Mouse (Mus musculus): ENCODE results near the gene Serpina3j.
"Not testable (repeated sequence)": the region's sequence is repeated elsewhere in the genome, so short reads cannot be mapped to it uniquely, and the experiment has no call there.

Serpina3j gene

DNA sequence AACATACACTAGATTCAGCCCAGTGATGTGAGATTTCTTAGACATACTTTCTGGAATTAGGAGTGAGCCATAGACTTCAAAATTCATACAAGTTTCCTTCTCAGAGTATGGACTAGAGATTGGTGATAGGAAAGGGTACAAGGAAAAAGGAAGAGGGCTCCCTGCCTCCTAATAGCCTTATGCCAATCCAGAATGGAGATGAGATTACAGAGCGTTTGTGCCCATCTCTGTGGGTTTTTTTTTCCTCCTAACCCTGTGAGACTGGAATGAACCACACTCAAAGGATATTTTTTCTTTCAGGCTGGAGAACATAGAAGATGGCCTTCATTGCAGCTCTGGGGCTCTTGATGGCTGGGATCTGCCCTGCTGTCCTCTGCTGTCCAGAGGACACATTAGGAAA lies at the start of gene Serpina3j:
TSS of gene Serpina3j (plus strand) at position 301 of the 400 bp plus-strand sequence.
- no peak for DNase-seq (ENCODE audit: low read depth in 1 of 2, low spot score in 2 of 2)

DNA sequence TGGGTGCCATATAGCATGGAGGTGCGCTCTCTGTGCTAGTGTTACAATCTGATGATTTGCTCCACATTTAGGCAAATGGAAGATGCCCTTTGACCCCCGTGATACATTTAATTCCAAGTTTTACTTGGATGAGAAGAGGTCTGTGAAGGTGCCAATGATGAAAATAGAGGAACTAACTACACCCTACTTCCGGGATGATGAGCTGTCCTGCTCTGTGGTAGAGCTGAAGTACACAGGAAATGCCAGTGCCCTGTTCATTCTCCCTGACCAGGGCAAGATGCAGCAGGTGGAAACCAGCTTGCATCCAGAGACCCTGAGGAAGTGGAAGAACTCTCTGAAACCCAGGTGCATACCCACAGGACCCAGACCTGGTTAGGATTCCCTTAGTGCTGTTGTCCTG lies 48.0 kb upstream of the Serpina3j start:
- DNase-seq (ENCODE audit: low read depth in 1 of 2, low spot score in 2 of 2): no peak

DNA sequence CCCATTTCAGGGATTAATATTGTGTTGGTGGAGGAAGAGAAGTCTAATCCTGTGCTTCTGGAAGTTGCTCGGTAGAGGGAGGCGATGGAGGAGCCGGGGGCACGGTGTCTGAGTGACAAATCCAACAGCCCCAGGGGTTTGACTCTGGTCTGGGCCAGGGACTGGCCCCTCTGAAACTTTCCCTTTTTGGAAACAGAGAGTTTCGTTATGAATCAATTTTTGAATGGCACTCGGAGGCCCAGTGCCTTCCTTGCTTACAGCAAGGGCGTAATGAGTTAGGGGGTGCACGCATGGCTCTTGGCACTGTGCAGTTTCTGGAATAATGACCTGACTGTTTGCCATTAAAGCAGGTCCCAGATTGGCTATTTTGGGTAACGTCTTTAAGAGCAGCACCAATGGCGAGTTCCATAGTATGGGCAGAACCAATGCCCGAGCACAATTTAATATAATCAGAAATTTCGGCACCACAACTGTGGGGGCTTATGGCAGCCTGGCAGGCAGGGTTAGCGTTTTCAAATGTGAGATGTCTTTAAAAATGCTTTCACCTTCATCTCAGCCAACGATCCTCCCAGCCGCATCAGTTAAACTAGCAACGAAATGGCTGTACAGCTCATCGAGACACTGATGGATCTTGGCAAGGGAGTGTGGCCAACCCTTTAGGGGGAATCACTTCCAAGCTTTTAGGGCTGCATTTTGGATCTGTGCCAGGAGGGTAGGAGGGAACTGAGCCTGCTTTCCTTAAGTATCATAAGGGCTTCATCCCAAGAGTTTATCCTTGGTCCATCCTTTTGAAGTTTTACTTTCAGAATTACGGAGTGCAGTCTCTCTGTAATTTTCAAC lies 35.9 kb upstream of the Serpina3j start:
- no peak for DNase-seq (ENCODE audit: low read depth in 1 of 2, low spot score in 2 of 2)

DNA sequence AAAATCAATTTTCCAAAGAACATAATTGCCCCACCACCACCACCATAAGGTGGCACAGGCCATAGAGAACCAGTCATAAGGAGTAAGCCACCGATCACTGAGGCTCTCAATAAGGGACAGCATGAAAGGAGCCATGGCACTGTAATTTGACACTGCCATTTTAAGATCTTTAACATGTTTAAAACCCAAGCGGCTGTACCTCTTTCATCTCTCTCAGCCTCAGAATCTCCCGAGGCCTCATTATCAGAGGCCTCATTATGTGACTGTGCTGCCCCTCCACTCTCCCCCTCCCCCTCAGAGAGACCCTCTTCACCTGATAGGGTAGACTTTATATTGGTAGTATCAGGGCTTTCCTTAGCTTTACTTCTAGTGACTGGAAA lies 35.3 kb upstream of the Serpina3j start:
- no peak for DNase-seq (ENCODE audit: low read depth in 1 of 2, low spot score in 2 of 2)

DNA sequence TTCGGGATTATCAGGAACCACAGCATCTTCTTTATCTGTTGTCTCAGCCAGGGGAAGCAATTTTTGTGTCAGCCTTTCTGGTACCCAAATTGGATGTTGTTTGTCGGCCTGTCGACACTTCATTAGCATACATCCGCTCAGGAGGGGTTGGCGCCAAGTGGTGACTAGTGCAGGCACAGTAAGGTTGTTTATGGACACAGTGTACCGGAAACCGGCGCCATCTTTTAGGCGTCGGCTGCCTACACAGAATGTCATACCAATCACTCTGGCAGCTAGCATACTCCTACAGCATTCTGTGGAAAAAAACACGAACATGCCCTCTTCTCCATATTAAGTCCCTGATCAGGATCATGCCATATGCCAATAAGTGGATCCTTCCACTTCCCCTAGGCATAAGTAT lies 31.0 kb upstream of the Serpina3j start:
- no peak for DNase-seq (ENCODE audit: low read depth in 1 of 2, low spot score in 2 of 2)

DNA sequence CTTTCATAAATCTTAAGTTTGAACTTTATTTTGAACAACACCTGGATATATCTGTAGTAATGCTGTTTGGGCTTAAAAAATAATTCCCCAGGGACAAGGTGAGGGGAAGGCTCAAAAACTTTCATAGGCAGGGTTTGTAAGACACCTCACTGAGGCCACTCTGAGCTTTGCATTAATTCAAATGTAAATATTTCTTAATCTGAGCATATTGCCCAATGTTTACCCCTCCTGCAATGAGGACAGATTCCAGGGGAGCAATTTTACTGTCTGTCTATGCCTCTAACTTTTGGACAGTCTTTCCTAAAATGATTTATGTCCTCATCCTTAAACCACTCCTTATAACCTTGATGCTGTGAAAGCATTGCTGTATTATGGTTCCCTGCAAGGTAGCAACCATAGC lies 26.0 kb upstream of the Serpina3j start:
- no peak for DNase-seq (ENCODE audit: low read depth in 1 of 2, low spot score in 2 of 2)

DNA sequence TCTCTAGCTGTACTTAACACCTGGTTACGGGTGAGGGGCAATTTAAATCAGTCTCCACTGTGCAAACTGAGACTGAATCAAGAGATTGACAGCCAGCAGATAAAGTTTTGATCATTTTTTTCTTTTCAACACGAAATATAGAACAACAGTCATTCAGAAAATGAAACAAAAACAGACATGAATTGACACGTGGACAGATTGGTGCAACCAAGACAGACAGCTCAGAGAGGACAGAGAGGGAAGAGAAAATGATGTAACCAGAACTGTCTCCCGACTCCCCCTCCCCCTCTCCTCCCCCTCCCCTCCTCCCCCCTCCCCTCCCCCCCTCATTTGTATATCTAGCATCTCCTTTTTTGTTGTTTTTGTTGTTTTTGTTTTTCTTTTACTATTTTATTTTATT lies 24.5 kb upstream of the Serpina3j start:
- no peak for DNase-seq (ENCODE audit: low read depth in 1 of 2, low spot score in 2 of 2)

DNA sequence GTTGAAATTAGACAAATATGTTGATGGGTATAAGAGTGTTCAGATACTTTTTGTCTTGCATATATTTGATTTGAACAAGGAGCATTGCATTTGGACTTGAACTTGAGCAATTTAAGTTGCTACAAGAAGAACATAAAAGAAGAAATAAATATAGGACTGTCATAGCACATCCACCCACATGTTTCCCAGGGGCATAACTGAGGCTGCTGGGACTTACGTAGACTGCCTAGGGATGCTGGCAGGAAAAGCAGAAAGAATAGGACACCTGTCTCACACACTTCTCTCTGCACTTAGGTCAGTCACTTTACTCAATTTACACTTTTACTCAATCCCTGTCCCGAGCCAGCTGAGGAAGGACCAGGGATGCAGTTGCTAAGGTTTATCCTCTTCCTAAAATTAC lies 20.4 kb upstream of the Serpina3j start:
- DNase-seq (ENCODE audit: low read depth in 1 of 2, low spot score in 2 of 2): no peak

DNA sequence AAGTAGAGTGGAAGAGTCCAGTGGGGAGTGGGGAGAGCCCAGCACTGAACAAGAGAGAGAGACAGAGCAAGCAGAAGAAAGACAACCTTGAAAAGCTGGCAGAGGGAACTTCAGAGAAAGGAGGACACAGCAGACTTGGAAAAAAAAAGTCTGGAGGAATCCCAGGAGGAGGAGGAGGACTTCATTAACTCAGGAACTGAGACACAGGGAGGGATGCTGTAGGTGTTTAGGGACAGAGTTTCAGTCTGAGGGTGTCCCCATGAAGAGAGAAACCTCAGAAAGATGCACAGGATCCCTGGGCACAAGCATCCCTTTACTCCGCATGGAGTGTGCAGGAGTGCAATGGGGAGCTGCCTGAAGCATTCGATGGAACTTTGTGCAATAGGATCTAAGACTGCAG lies 16.3 kb upstream of the Serpina3j start:
- DNase-seq (ENCODE audit: low read depth in 1 of 2, low spot score in 2 of 2): no peak

DNA sequence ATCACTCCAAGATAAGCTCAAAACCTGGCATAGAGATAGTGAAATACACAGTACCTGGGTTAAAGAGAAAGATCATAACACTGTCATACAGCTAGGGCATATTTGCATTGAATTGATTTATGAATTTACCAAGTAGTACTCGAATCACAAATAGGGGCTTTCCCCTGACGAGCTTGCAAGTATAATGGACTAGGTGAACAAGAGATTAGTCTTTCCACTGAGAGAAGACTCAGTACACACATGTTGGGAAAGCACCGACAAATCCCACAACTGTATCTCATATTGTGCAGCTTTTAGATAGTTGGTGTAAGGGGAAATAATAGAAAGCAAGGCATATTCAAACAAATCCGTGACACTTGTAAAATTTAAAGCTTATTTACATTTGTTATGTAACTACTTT lies 8.4 kb upstream of the Serpina3j start:
- no peak for DNase-seq (ENCODE audit: low read depth in 1 of 2, low spot score in 2 of 2)

DNA sequence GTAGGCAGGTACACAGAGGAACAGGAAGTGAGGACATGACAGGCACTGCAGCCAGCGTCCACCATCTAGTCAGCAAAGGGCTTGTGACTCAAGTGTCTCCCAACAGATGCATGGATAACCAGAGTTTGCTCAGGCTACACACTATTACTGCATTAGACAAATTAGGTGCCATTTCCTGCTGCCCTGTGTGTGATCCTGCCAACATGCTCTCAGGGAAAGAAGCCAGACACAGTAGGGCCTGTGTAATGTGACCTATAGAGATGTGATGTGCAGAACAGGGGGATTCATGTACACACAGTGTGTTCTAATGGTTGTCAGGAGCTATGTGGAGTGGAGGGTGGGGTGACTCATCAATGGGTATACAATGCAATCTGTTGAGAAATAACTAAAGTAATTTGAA lies 8.1 kb downstream of the Serpina3j start:
- DNase-seq (ENCODE audit: low read depth in 1 of 2, low spot score in 2 of 2): no peak

DNA sequence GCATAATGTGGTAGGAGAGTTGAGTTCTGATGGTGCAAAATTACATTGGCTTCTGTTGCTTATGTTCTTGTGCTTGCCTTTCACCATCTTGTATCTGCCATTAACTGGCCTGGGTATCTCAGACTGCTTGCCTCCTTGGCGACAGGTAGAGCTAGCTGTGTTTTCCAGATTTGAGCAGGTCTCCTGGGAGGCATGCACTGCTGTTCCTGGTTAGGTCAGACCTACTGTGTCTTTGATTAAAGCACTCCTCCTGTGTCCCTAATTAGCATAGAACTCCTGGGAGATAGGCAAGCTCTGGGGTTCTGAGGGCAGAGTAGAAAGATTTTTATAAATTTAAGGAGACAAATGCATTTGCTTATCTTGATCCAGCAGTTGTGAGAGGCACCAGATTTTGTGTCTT lies 17.3 kb downstream of the Serpina3j start:
- DNase-seq (ENCODE audit: low read depth in 1 of 2, low spot score in 2 of 2): no peak

DNA sequence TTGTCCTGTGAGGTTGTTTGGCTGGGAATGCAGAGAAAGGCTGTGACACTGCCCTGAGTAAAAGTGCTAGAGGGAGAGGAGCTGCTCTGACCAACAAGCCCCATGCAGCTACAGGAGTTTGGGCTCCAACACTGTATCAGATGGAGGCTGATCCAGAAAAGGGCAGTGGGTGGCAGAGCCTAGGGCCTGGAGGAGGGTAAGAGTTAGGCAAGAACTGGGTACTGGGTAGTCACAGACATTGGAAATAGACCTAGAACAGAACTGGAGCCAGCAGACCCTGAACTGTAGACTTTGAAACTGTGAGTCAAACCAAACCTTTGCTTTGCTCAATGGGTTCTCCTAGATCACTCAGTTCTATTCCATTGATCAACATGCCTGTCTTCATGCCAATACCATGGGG lies 22.5 kb downstream of the Serpina3j start:
- DNase-seq (ENCODE audit: low read depth in 1 of 2, low spot score in 2 of 2): not testable (repeated sequence)

DNA sequence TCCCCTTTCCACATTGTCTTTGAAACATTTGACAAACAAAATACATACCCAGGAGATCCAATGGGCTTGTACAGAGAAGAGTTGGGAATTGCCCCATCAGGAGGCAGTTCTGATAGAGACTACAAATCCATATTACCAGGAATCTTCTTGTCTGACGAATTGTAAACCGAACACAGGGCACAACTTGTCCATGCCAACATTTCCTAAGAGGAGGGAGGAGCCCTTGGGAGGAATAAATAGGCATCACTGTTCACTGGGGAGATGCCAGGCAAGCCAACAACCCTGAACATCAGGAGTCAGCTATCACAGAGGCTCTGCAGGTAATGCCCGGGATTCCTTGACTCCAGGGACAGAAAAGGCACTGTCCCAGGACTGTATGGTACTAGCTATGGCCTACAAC lies 23.9 kb downstream of the Serpina3j start, which contains the start of the genes Serpina3k and Serpina3m:
TSS of gene Serpina3k (plus strand) at position 261 of the 400 bp plus-strand sequence.
TSS of gene Serpina3m (plus strand) at position 261 of the 400 bp plus-strand sequence.
- not testable (repeated sequence) for DNase-seq (ENCODE audit: low read depth in 1 of 2, low spot score in 2 of 2)

DNA sequence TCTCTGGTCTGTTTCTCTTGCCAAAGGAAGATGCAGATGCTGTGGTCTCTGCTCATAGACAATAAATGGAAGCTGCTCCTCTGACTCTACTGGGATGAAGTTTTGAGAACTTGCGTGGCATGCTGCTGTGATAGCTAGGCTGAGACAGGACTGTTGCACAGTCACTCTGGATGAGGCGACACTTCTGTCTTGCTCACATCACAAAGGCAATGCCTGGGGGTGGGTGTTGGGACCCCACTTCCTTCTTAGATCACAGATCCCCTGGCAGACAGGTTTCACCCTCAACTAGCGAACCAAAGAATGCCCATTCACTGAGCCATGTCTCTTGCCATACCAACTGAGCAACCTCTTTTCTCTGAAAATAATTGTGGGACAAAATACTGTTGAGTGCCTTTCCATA lies 24.4 kb downstream of the Serpina3j start:
- no peak for DNase-seq (ENCODE audit: low read depth in 1 of 2, low spot score in 2 of 2)

DNA sequence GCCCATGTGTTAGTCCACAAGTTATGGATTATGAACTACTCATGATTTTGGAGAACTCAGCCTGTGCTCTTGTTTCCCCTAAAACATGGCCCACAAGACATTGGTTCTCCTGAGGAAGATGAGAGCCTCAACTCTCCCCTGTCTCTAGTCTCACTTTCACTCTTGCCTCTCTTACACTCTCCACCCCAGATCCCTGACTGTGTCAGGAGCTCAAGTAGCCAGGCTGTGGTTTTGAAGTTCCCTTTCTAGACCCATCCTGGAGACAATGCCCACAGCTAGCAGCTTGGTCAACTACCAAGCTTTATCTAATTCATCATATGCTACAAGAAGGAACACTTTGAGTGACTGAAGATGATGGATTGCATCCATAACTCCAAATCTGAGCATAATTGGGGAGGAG lies 28.1 kb downstream of the Serpina3j start:
- not testable (repeated sequence) for DNase-seq (ENCODE audit: low read depth in 1 of 2, low spot score in 2 of 2)

DNA sequence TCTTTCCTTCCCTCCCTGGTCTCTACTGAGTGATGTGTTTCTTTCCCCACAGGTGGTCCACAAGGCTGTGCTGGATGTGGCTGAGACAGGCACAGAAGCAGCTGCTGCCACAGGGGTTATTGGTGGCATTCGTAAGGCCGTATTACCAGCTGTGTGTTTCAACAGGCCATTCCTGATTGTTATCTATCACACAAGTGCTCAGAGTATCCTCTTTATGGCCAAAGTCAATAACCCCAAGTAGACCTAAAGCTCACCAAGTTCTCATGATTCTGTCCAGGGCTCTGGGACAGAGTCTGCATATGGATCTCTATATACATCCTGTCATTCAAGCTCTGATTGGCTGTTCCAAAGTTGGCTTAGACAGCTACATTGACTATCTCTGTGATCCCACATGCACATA lies 30.8 kb downstream of the Serpina3j start:
- DNase-seq (ENCODE audit: low read depth in 1 of 2, low spot score in 2 of 2): no peak

DNA sequence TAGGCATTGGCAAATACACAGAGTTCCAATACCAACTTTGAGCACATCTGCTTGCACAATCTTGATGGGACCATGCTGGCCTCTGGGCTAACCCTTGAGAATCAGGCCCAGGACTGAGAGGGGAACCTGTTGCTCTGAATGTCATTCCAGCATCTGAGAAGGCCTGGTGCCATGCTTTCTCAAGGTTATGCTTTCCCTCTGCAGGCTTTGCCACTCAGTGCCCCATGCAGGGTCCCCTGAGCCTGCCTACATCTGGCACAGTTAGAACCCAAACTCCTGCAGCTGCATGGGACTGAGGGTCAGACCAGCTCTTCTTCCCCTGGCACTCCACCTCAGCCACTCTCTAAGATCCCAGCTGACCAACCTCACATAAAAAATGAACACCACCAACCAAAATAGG lies 31.4 kb downstream of the Serpina3j start:
- DNase-seq (ENCODE audit: low read depth in 1 of 2, low spot score in 2 of 2): no peak

DNA sequence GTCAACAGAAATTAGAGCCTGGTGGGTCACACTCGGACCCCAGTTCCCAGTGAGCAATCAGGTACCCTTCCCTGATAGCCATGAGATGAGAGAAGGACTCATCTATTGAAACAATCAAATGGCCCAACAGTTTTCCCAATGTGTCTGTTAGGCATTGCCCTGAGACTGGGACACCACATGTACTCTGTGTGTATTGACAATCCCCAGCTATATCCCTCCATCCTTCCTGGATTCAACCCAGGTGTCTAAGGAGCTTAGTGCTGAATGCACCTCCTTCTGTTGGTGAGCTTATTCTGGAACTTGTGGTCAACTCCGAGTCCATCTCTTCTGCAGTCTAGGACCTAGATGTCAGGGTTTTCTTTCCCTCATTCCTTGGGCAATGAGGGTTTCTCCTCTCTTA lies 32.7 kb downstream of the Serpina3j start:
- no peak for DNase-seq (ENCODE audit: low read depth in 1 of 2, low spot score in 2 of 2)

DNA sequence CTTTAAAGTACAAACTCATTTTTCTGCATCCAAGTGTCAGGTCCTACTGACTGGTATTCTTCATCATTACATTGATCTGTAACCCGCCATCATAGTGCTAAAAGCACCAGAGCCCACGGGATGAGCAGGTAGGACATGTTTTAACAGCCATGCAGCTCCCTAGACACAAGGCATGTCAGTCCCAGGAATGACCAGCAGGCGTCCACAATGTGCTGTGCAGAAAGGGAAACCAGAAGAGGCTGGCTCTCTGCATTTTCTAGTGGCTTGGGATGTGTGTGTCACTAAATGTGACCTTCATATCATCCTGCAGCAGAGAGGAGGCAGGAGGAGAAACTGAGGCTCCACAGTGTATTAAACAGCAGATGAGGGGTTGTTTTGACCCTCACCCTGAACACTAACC lies 37.5 kb downstream of the Serpina3j start:
- not testable (repeated sequence) for DNase-seq (ENCODE audit: low read depth in 1 of 2, low spot score in 2 of 2)

DNA sequence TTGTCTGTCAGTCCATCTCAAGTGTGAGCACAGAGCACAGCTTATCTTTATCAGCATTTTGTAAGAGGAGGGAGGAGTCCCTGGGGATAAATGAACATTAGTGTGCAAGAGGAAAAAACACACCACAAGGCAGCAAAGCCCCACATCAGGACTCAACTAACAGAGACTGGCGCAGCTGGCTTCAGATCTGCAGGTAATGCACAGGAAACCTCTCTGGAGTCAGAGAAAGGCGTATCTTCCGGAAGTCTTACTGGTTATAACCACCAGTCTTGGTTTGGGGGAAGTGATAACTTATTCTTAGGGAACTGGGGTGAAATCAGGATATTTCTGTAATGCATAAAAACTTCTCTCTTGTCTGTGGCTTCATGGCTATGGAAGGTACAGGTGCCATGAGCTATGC lies 41.7 kb downstream of the Serpina3j start:
- DNase-seq (ENCODE audit: low read depth in 1 of 2, low spot score in 2 of 2): no peak

DNA sequence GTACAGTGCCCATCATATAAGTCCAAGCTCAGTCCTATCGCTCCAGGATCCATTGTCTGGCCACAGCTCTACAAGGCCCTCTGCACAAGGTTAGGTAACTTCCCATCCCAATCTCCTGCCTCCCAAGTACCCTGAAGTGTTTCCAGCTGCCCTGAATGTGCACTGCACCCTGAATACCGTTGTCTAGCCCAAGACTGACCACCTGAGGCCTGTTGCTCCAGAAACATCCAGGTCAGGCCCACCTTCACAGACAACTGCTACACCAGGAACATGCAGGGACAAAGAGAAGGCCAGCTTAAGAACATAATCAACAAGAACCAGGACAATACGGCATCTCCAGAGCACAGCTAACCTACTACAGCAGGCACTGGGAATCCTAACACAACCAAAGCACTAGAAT lies 55.6 kb downstream of the Serpina3j start:
- DNase-seq (ENCODE audit: low read depth in 1 of 2, low spot score in 2 of 2): no peak
